Mouse (Mus musculus) layer of hippocampus, adult 18-20 months (tissue): ENCODE data around the gene Plcb1. TPM values are rescaled to one million over a fixed set of nuclear protein-coding genes. Genes with fewer than 3 reads are reported as not detected.
"Not testable (repeated sequence)": the region's sequence is repeated elsewhere in the genome, so short reads cannot be mapped to it uniquely, and the experiment has no call there.

Experiments
- DNase-seq, 2 experiments: peaks; one replicate each; pipeline ENCODE4 v3.0.0; 2022; ENCODE audit warnings: low spot score in 2 of 2
- total RNA-seq, 2 experiments: library from RNA; stranded (reverse); gene quantifications; 2 replicates each; pipeline ENCODE4 v1.2.3; 2021

Plcb1 gene
- total RNA-seq, 2 experiments from 2014 or later: 132 to 143 TPM

GRCm38 (mm10) chr2:135300480-135300879 is 514.6 kb downstream of the Plcb1 start:
- DNase-seq: no peak

GRCm38 (mm10) chr2:135302483-135302882 is 516.6 kb downstream of the Plcb1 start:
- DNase-seq: no peak

- no peak for DNase-seq
These were observed 519.3 kb downstream of the Plcb1 start for GRCm38 (mm10) chr2:135305186-135305585.

GRCm38 (mm10) chr2:135305736-135306471 is 520.0 kb downstream of the Plcb1 start:
- no peak for DNase-seq

- DNase-seq: no peak
These were observed 520.6 kb downstream of the Plcb1 start for GRCm38 (mm10) chr2:135306472-135306771.

GRCm38 (mm10) chr2:135307787-135308186 is 521.9 kb downstream of the Plcb1 start:
- DNase-seq: no peak

GRCm38 (mm10) chr2:135315980-135316379 is 530.1 kb downstream of the Plcb1 start:
- no peak for DNase-seq

- no peak for DNase-seq
These were observed 532.3 kb downstream of the Plcb1 start for GRCm38 (mm10) chr2:135318136-135318535.

GRCm38 (mm10) chr2:135323276-135323954 is 537.5 kb downstream of the Plcb1 start:
- no peak for DNase-seq

GRCm38 (mm10) chr2:135323955-135324302 is 538.1 kb downstream of the Plcb1 start:
- peak; percentile 46 to 83 for DNase-seq

- peak in 1 of 2 experiments; percentile 54 for DNase-seq
These were observed 542.9 kb downstream of the Plcb1 start for GRCm38 (mm10) chr2:135328756-135329155.

GRCm38 (mm10) chr2:135329782-135330545 is 544.1 kb downstream of the Plcb1 start:
- peak; percentile 30 to 83 for DNase-seq

- DNase-seq: no peak
These were observed 546.0 kb downstream of the Plcb1 start for GRCm38 (mm10) chr2:135331868-135332267.

GRCm38 (mm10) chr2:135356311-135356710 is 570.4 kb downstream of the Plcb1 start:
- no peak for DNase-seq

- DNase-seq: peak in 1 of 2 experiments; percentile 70
These were observed 575.9 kb downstream of the Plcb1 start for GRCm38 (mm10) chr2:135361798-135362197.

- no peak for DNase-seq
These were observed 577.1 kb downstream of the Plcb1 start for GRCm38 (mm10) chr2:135362948-135363347.

GRCm38 (mm10) chr2:135370259-135370835 is 584.5 kb downstream of the Plcb1 start:
- no peak for DNase-seq

GRCm38 (mm10) chr2:135380796-135381195 is 594.9 kb downstream of the Plcb1 start:
- not testable (repeated sequence) for DNase-seq

GRCm38 (mm10) chr2:135381396-135381795 is 595.5 kb downstream of the Plcb1 start:
- no peak for DNase-seq

GRCm38 (mm10) chr2:135387990-135388389 is 602.1 kb downstream of the Plcb1 start:
- peak in 1 of 2 experiments; percentile 24 for DNase-seq

- DNase-seq: no peak
These were observed 608.8 kb downstream of the Plcb1 start for GRCm38 (mm10) chr2:135394698-135395097.

GRCm38 (mm10) chr2:135396375-135396774 is 610.5 kb downstream of the Plcb1 start:
- DNase-seq: no peak
